Mouse (Mus musculus): ENCODE results near the gene Fbxw10. TPM values are rescaled to one million over a fixed set of nuclear protein-coding genes. Genes with fewer than 3 reads are reported as not detected.

Gene Fbxw10
- under 1 TPM; 0.71 to 0.92 TPM for total RNA-seq (2021)

GRCm38 (mm10) chr11:62846961-62847654, at the start of gene Fbxw10:
TSS of gene Fbxw10 (plus strand) at chr11:62847069.
- intact Hi-C loops (cut with DNase I) = no loop called here
- peak in 1 of 2 experiments; percentile 13 for DNase-seq (ENCODE audit: extremely low spot score in 1 of 2, low spot score in 2 of 2)

GRCm38 (mm10) chr11:62804119-62804518, 42.8 kb upstream of the Fbxw10 start:
- no peak for DNase-seq (ENCODE audit: extremely low spot score in 1 of 2, low spot score in 2 of 2)
- intact Hi-C loops (cut with DNase I) = no loop called here

- intact Hi-C loops (cut with DNase I) = loop anchor here (5.0 kb wide), 1 partner anchor 51 kb away; no protein-coding TSS in a partner anchor
- no peak for DNase-seq (ENCODE audit: extremely low spot score in 1 of 2, low spot score in 2 of 2)
Measured at GRCm38 (mm10) chr11:62807965-62808364, 38.9 kb upstream of the Fbxw10 start.

- intact Hi-C loops (cut with DNase I) = loop anchor here (5.0 kb wide), 1 partner anchor 52 kb away; no protein-coding TSS in a partner anchor
- DNase-seq (ENCODE audit: extremely low spot score in 1 of 2, low spot score in 2 of 2) = no peak
Measured at GRCm38 (mm10) chr11:62809201-62809600, 37.7 kb upstream of the Fbxw10 start.

- no peak for DNase-seq (ENCODE audit: extremely low spot score in 1 of 2, low spot score in 2 of 2)
- intact Hi-C loops (cut with DNase I) = no loop called here
Measured at GRCm38 (mm10) chr11:62812268-62812667, 34.6 kb upstream of the Fbxw10 start.

- DNase-seq (ENCODE audit: extremely low spot score in 1 of 2, low spot score in 2 of 2) = no peak
- intact Hi-C loops (cut with DNase I) = no loop called here
Measured at GRCm38 (mm10) chr11:62813497-62813896, 33.4 kb upstream of the Fbxw10 start.

- intact Hi-C loops (cut with DNase I) = no loop called here
- DNase-seq (ENCODE audit: extremely low spot score in 1 of 2, low spot score in 2 of 2) = no peak
Measured at GRCm38 (mm10) chr11:62813970-62814624, 32.8 kb upstream of the Fbxw10 start.

GRCm38 (mm10) chr11:62814625-62815024, 32.2 kb upstream of the Fbxw10 start:
- no peak for DNase-seq (ENCODE audit: extremely low spot score in 1 of 2, low spot score in 2 of 2)
- intact Hi-C loops (cut with DNase I) = no loop called here

GRCm38 (mm10) chr11:62815438-62815837, 31.4 kb upstream of the Fbxw10 start:
- no peak for DNase-seq (ENCODE audit: extremely low spot score in 1 of 2, low spot score in 2 of 2)
- intact Hi-C loops (cut with DNase I) = no loop called here

GRCm38 (mm10) chr11:62816591-62816990, 30.3 kb upstream of the Fbxw10 start:
- intact Hi-C loops (cut with DNase I) = no loop called here
- no peak for DNase-seq (ENCODE audit: extremely low spot score in 1 of 2, low spot score in 2 of 2)

GRCm38 (mm10) chr11:62819059-62819686, 27.7 kb upstream of the Fbxw10 start:
- DNase-seq (ENCODE audit: extremely low spot score in 1 of 2, low spot score in 2 of 2) = no peak
- intact Hi-C loops (cut with DNase I) = no loop called here

GRCm38 (mm10) chr11:62820059-62820541, 26.8 kb upstream of the Fbxw10 start, which contains the start of gene Trim16:
TSS of gene Trim16 (plus strand) at chr11:62820231.
- intact Hi-C loops (cut with DNase I) = no loop called here
- peak; percentile 55 to 86 for DNase-seq (ENCODE audit: extremely low spot score in 1 of 2, low spot score in 2 of 2)

- intact Hi-C loops (cut with DNase I) = no loop called here
- DNase-seq (ENCODE audit: extremely low spot score in 1 of 2, low spot score in 2 of 2) = peak in 1 of 2 experiments; percentile 41
Measured at GRCm38 (mm10) chr11:62820661-62821437, 26.0 kb upstream of the Fbxw10 start.

- DNase-seq (ENCODE audit: extremely low spot score in 1 of 2, low spot score in 2 of 2) = peak in 1 of 2 experiments; percentile 46
- intact Hi-C loops (cut with DNase I) = no loop called here
Measured at GRCm38 (mm10) chr11:62821893-62822292, 25.0 kb upstream of the Fbxw10 start.

GRCm38 (mm10) chr11:62824211-62824610, 22.7 kb upstream of the Fbxw10 start:
- intact Hi-C loops (cut with DNase I) = no loop called here

GRCm38 (mm10) chr11:62825222-62826105, 21.4 kb upstream of the Fbxw10 start:
- intact Hi-C loops (cut with DNase I) = no loop called here
- no peak for DNase-seq (ENCODE audit: extremely low spot score in 1 of 2, low spot score in 2 of 2)

More at GRCm38 (mm10) chr11:62824211-62824610, 22.7 kb upstream of the Fbxw10 start:
- no peak for DNase-seq (ENCODE audit: extremely low spot score in 1 of 2, low spot score in 2 of 2)

- DNase-seq (ENCODE audit: extremely low spot score in 1 of 2, low spot score in 2 of 2) = no peak
- intact Hi-C loops (cut with DNase I) = no loop called here
Measured at GRCm38 (mm10) chr11:62826106-62826733, 20.6 kb upstream of the Fbxw10 start.

All from left cerebral cortex, postnatal 10 days (tissue).